ENCODE assay signal across 27 mouse cellular contexts in genomic region chr10:129101231-129101630, GRCm38 (mm10). TPM values are rescaled to one million over a fixed set of nuclear protein-coding genes. Genes with fewer than 3 reads are reported as not detected.
"Had no signal": no experiment of that assay in that cellular context is flagged by ENCODE, and none has a peak within 500 bp of the region (broad histone marks: within the 10 kb centered on the region; RNA-seq: fewer than 3 reads in every experiment).

No protein-coding gene starts in this region.

- H3K27me3 ChIP-seq: limb, embryonic 12.5 days; limb, embryonic 15.5 days; stomach, embryonic 15.5 days had no signal

- DNase-seq: kidney, postnatal 36 days; left cerebral cortex, postnatal 4 days; liver, postnatal 0 days; lung, embryonic 14.5 days; midbrain, embryonic 14.5 days; right cerebral cortex, adult 18-20 months; right cerebral cortex, postnatal 14 days; right cerebral cortex, postnatal 4 days; thymus, postnatal 25 days had no signal

- H3K4me1 ChIP-seq: limb, embryonic 12.5 days; limb, embryonic 15.5 days; midbrain, embryonic 10.5 days; stomach, embryonic 15.5 days had no signal

- H3K36me3 ChIP-seq: limb, embryonic 12.5 days; limb, embryonic 15.5 days; midbrain, embryonic 10.5 days; stomach, embryonic 15.5 days had no signal

- H3K27ac ChIP-seq: kidney, postnatal 0 days; limb, embryonic 12.5 days; limb, embryonic 15.5 days; liver, embryonic 14.5 days; macrophage; midbrain, embryonic 10.5 days; stomach, embryonic 15.5 days had no signal

- H3K4me2 ChIP-seq: limb, embryonic 12.5 days; limb, embryonic 15.5 days; liver, embryonic 11.5 days; lung, embryonic 14.5 days; stomach, embryonic 15.5 days had no signal

- H3K9ac ChIP-seq: limb, embryonic 12.5 days; limb, embryonic 15.5 days; liver, embryonic 14.5 days; liver, postnatal 0 days; lung, embryonic 14.5 days; stomach, embryonic 15.5 days had no signal

- ATAC-seq: liver, postnatal 0 days; lung, postnatal 0 days had no signal

- H3K9me3 ChIP-seq: limb, embryonic 12.5 days; limb, embryonic 15.5 days; midbrain, embryonic 10.5 days; stomach, embryonic 15.5 days had no signal

- H3K4me3 ChIP-seq: limb, embryonic 12.5 days; limb, embryonic 15.5 days; midbrain, embryonic 10.5 days; stomach, embryonic 15.5 days had no signal

RNA-seq across cellular contexts. Expression of gene Olfr768, which starts 2.1 kb away (rescaled TPM):
- total RNA-seq: layer of hippocampus, postnatal 14 days; left cerebral cortex, adult 8-10 months; left cerebral cortex, postnatal 14 days; left cerebral cortex, postnatal 4 days; megakaryocyte, adult 5-6 weeks; midbrain, postnatal 0 days had no signal
- polyA plus RNA-seq: kidney, embryonic 14.5 days; kidney, postnatal 0 days; limb, embryonic 12.5 days; limb, embryonic 15.5 days; liver, embryonic 11.5 days; liver, embryonic 14.5 days; liver, postnatal 0 days; lung, embryonic 14.5 days; lung, postnatal 0 days; macrophage; midbrain, embryonic 10.5 days; midbrain, embryonic 14.5 days; midbrain, postnatal 0 days; neural tube, embryonic 11.5 days; neural tube, embryonic 14.5 days; stomach, embryonic 15.5 days; thymus, postnatal 0 days had no signal

RNA-seq across cellular contexts. Expression of gene Olfr769, which starts 16.4 kb away (rescaled TPM):
- total RNA-seq: layer of hippocampus, postnatal 14 days; left cerebral cortex, adult 8-10 months; left cerebral cortex, postnatal 14 days; left cerebral cortex, postnatal 4 days; megakaryocyte, adult 5-6 weeks; midbrain, postnatal 0 days had no signal
- polyA plus RNA-seq: kidney, embryonic 14.5 days; kidney, postnatal 0 days; limb, embryonic 12.5 days; limb, embryonic 15.5 days; liver, embryonic 11.5 days; liver, embryonic 14.5 days; liver, postnatal 0 days; lung, embryonic 14.5 days; lung, postnatal 0 days; macrophage; midbrain, embryonic 10.5 days; midbrain, embryonic 14.5 days; midbrain, postnatal 0 days; neural tube, embryonic 11.5 days; neural tube, embryonic 14.5 days; stomach, embryonic 15.5 days; thymus, postnatal 0 days had no signal

RNA-seq across cellular contexts. Expression of gene Olfr767, which starts 18.5 kb away (rescaled TPM):
- total RNA-seq: layer of hippocampus, postnatal 14 days; left cerebral cortex, adult 8-10 months; left cerebral cortex, postnatal 14 days; megakaryocyte, adult 5-6 weeks; midbrain, postnatal 0 days had no signal
- polyA plus RNA-seq: kidney, embryonic 14.5 days; kidney, postnatal 0 days; limb, embryonic 12.5 days; limb, embryonic 15.5 days; liver, embryonic 11.5 days; liver, embryonic 14.5 days; liver, postnatal 0 days; lung, embryonic 14.5 days; lung, postnatal 0 days; macrophage; midbrain, embryonic 10.5 days; midbrain, embryonic 14.5 days; midbrain, postnatal 0 days; neural tube, embryonic 11.5 days; neural tube, embryonic 14.5 days; stomach, embryonic 15.5 days; thymus, postnatal 0 days had no signal

RNA-seq across cellular contexts. Expression of gene Olfr766-ps1, which starts 32.5 kb away (rescaled TPM):
- total RNA-seq: layer of hippocampus, postnatal 14 days; left cerebral cortex, adult 8-10 months; left cerebral cortex, postnatal 14 days; left cerebral cortex, postnatal 4 days; megakaryocyte, adult 5-6 weeks; midbrain, postnatal 0 days had no signal
- polyA plus RNA-seq: kidney, embryonic 14.5 days; kidney, postnatal 0 days; limb, embryonic 12.5 days; limb, embryonic 15.5 days; liver, embryonic 11.5 days; liver, embryonic 14.5 days; liver, postnatal 0 days; lung, embryonic 14.5 days; lung, postnatal 0 days; macrophage; midbrain, embryonic 10.5 days; midbrain, embryonic 14.5 days; midbrain, postnatal 0 days; neural tube, embryonic 11.5 days; neural tube, embryonic 14.5 days; stomach, embryonic 15.5 days; thymus, postnatal 0 days had no signal

RNA-seq across cellular contexts. Expression of gene Olfr770, which starts 37.6 kb away (rescaled TPM):
- total RNA-seq: layer of hippocampus, postnatal 14 days; left cerebral cortex, adult 8-10 months; left cerebral cortex, postnatal 14 days; left cerebral cortex, postnatal 4 days; megakaryocyte, adult 5-6 weeks; midbrain, postnatal 0 days had no signal
- polyA plus RNA-seq: kidney, embryonic 14.5 days; kidney, postnatal 0 days; limb, embryonic 12.5 days; limb, embryonic 15.5 days; liver, embryonic 11.5 days; liver, embryonic 14.5 days; liver, postnatal 0 days; lung, embryonic 14.5 days; lung, postnatal 0 days; macrophage; midbrain, embryonic 10.5 days; midbrain, embryonic 14.5 days; midbrain, postnatal 0 days; neural tube, embryonic 11.5 days; neural tube, embryonic 14.5 days; stomach, embryonic 15.5 days; thymus, postnatal 0 days had no signal
